Mouse (Mus musculus): Measurements from ENCODE around the gene Fpr3. TPM values are rescaled to one million over a fixed set of nuclear protein-coding genes. Genes with fewer than 3 reads are reported as not detected.
"Not testable (repeated sequence)": the region's sequence is repeated elsewhere in the genome, so short reads cannot be mapped to it uniquely, and the experiment has no call there.

Gene Fpr3
- not detected for total RNA-seq (2021)
- long read RNA-seq, experiment 1 = 0 reads
- long read RNA-seq, experiment 2 = 0 reads

DNA sequence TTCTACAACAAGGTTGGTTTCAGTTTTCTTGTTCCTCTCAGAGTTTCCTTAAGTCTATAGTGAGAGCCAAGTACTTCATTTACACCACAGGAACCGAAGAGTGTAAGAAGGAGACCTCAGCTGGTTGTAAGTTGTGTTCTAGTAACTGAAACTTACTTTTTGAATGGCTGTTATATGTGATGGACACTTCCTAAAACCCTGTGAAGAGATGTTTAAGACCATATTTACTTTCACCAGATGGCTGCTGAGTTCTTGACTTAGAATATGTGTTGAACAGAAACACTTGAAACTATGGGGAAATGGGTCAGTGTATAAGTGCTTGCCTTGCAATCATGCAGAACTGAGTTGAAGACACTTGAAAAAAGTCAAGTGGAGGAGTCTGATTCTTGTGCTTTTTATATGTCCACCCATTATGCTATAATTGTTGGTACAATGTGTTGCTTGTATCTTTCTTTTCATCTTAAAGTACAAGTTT is at the start of gene Fpr3, which contains the start of gene Fpr2:
Gene Fpr3 (plus strand): TSS at position 79 of the 475 bp plus-strand sequence.
Gene Fpr2 (plus strand): TSS at position 51 of the 475 bp plus-strand sequence.
- Histone ChIP-seq H3K4me3 (no peak within 1 kb of the TSS), H3K27ac (no peak within 1 kb of the TSS)
- intact Hi-C loops (cut with DNase I) = no loop called here
- no peak for TF ChIP-seq CTCF (IDR thresholded peaks at IDR 0.05)
- DNase-seq (ENCODE audit: extremely low spot score in 1 of 2, low spot score in 2 of 2) = no peak

DNA sequence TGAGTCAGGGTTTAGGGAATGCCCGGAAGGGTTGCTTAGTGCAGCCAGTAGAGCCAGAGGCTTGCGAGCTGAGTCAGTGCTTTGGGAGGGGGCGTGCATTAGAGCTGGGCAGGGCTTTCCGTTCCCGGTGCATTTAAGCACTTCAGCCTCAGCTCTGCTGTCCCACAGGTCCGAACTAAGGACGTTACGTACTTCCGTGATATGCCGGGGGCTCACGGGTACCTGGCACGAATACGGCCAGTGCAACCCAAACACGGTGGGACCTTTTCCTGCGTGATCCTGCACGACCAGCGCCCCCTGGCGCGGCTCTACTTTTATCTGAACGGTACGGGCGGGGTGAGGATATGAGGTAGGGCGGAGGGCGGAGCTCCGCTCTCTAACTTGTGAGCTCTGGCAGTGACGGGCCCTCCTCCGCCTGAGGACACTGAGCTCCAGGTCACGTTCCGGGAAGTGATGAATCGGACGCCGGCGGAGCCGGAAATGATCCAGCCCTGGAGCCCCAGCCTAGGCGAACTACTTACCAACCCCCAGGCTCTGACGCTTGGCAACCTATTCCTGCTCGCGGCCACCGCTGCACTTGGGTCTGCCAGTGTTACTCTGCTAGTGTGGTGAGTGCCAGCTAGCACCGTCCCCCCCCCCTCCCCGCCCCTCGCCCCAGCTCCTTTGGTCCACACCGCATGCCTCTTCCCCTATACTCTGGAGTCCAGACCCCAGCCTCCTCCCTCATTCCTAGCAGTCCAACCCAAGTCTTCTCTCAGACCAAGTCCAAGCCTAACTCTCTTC is 49.5 kb upstream of the Fpr3 start:
- intact Hi-C loops (cut with DNase I) = loop anchor here (1.0 kb wide), 3 partner anchors 10 to 214 kb away; no protein-coding TSS in a partner anchor
- peak overlapping the region; percentile 92 for H3K27ac ChIP-seq
- TF ChIP-seq CTCF (IDR thresholded peaks at IDR 0.05) = peak; percentile 82
- peak; percentile 92 to 95 for DNase-seq (ENCODE audit: extremely low spot score in 1 of 2, low spot score in 2 of 2)
- H3K4me3 ChIP-seq = peak overlapping the region; percentile 57

DNA sequence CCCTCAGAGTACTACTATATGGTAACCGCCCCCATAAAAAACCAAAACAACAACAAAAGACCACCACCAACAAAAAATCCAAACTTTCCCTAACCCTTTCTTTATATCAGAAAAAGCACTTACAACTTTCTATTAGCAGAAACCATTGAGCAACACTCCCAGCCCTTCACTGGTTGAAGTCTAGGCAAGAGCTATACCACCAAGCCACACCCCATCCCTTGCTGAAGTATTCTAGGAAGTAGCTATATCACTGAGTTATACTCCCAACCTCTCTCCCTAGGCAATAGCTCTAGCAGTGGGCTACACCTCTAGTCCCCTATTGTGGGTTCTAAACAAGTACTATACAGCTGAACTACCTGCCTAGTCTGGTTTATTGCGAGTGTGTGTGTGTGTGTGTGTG is 48.4 kb upstream of the Fpr3 start:
- no peak overlapping the region for H3K27ac ChIP-seq
- no peak overlapping the region for H3K4me3 ChIP-seq
- intact Hi-C loops (cut with DNase I) = no loop called here
- no peak for DNase-seq (ENCODE audit: extremely low spot score in 1 of 2, low spot score in 2 of 2)
- TF ChIP-seq CTCF (IDR thresholded peaks at IDR 0.05) = no peak

DNA sequence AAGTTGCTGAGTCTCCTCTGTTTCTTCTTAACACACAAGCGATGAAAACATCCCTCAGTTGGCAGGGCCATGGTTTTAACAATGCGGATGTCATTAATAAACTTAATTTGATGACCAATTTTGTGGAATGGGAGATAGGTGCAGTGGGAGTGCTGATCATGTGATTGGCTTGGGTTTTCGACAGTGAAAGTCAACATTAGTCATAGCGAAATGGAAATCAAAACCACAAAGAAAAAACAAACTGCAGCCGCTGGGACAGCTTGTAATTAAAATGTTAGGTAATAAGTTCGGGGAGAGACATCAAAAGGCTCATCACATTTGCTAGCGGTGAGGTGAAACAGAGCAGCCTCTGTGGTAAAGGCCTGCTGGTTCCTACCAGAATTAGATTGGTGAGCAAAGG is 46.9 kb upstream of the Fpr3 start:
- Histone ChIP-seq H3K4me3 (no peak overlapping the region), H3K27ac (no peak overlapping the region)
- no peak for DNase-seq (ENCODE audit: extremely low spot score in 1 of 2, low spot score in 2 of 2)
- intact Hi-C loops (cut with DNase I) = no loop called here
- no peak for TF ChIP-seq CTCF (IDR thresholded peaks at IDR 0.05)

DNA sequence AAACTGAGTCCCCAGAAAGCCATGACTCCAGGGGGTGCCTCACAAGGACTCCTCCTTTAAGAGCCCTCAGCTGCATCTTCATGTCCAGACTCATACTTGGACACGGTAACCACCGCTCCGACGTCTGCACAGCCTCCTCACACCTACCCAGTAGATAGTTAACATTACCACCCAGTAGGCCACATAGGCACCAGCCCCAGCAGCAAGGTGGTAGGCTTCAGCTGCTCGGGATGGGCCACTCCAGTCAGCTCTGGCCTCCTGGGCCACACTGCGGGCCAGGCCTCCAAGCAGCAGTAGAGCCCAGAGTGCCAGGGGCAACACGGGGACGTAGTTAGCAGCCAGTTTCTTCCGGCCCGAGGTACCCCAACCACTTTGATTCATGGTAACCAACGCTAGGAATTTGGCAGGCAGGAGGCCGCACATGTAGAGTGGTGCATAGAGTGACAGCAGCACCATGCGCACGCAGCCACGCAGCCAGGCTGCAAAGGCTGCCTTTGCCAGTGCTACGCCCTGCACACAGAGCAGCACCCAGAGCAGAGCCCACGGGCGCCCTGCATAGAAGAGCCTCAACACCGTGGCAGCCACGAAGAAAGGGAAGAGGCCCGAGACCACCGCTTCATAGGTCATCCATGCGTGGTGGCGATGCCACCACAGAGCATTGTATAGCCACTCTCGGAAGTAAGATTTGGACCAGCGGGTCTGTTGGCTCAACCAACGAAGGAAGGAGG is 44.0 kb upstream of the Fpr3 start:
- no peak for TF ChIP-seq CTCF (IDR thresholded peaks at IDR 0.05)
- DNase-seq (ENCODE audit: extremely low spot score in 1 of 2, low spot score in 2 of 2) = no peak
- no peak overlapping the region for H3K27ac ChIP-seq
- intact Hi-C loops (cut with DNase I) = no loop called here
- no peak overlapping the region for H3K4me3 ChIP-seq

DNA sequence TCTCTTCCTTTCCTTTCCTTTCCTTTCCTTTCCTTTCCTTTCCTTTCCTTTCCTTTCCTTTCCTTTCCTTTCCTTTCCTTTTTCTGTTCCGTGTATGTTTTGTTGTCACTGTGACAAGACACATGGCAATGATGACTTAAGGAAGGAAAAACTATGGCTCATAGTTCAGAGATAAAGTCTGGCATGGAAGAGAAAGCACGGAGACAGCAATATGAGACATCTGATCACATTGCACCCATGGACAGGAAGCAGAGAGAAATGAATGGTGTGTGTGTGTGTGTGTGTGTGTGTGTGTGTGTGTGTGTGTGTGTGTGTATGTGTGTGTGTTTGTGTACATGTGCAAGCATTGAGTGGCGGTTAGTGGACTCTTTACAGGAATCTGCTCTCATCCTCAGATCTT is 43.0 kb upstream of the Fpr3 start:
- not testable (repeated sequence) for H3K4me3 ChIP-seq; H3K27ac ChIP-seq; DNase-seq (ENCODE audit: extremely low spot score in 1 of 2, low spot score in 2 of 2)
- intact Hi-C loops (cut with DNase I) = loop anchor here (5.0 kb wide), 1 partner anchor 53 kb away; no protein-coding TSS in a partner anchor

DNA sequence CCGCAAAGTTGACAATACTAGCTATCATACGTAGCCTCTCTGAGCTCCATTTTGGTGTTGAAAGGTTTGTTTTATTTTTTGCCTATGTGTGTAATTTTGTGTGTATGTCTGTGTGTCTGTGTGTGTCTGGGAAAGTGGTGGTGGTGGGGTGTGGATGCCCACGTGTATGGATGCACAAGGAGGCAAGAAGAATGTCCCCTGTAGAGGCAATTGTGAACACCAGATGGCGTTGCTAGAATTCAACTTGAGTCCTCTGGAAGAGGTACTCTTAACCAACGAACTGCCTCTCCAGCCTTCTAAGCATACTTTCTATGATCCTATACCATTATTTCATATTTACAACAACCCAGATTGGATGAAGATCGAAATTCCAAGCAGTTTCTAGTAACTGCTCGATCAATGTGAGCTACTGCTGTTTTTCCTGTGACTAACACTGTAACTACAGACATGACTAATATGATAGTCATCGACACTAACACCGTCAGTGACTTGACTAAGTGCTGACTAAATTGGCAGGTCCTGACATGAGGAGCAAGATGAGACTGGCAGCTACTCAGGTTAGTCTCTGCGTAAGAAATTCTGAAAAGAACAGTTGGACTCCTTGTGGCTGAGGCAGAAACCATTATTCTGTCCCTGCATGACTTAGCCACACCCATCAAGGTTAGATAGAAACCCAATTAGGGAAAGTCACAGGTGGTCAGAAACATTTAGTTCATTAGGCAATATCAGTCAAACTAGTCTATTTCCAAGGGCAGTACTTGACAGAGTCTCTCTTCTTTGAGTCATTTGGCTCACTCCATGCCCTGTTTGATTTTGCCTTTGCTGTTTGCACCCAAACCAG is 42.2 kb upstream of the Fpr3 start:
- peak; percentile 46 for TF ChIP-seq CTCF (IDR thresholded peaks at IDR 0.05)
- intact Hi-C loops (cut with DNase I) = loop anchor here (5.0 kb wide), 1 partner anchor 52 kb away; no protein-coding TSS in a partner anchor

DNA sequence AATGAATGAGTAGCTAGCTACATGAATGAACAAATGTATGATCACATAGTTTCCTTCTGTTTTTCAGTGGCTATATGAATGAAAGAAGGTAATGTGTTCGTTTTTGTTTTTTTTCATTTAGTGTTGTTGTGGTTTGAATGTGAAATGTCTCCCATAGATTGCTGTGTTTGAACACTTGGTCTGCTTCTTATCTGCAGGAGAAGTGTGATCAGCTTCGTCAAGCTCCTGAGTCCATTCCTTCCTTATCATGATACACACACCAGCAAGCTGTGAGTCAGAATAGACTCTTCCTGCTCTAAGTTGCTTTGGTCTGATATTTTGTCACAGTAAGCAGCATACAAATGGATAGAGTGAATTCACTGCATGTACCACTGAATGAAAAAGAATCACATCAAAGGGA is 38.7 kb upstream of the Fpr3 start:
- intact Hi-C loops (cut with DNase I) = loop anchor here (5.0 kb wide), 1 partner anchor 48 kb away; no protein-coding TSS in a partner anchor
- no peak overlapping the region for H3K27ac ChIP-seq
- no peak for DNase-seq (ENCODE audit: extremely low spot score in 1 of 2, low spot score in 2 of 2)
- H3K4me3 ChIP-seq = no peak overlapping the region
- no peak for TF ChIP-seq CTCF (IDR thresholded peaks at IDR 0.05)

More for the DNA sequence above, 42.2 kb upstream of the Fpr3 start:
- no peak overlapping the region for H3K4me3 ChIP-seq
- H3K27ac ChIP-seq = no peak overlapping the region
- DNase-seq (ENCODE audit: extremely low spot score in 1 of 2, low spot score in 2 of 2) = no peak

DNA sequence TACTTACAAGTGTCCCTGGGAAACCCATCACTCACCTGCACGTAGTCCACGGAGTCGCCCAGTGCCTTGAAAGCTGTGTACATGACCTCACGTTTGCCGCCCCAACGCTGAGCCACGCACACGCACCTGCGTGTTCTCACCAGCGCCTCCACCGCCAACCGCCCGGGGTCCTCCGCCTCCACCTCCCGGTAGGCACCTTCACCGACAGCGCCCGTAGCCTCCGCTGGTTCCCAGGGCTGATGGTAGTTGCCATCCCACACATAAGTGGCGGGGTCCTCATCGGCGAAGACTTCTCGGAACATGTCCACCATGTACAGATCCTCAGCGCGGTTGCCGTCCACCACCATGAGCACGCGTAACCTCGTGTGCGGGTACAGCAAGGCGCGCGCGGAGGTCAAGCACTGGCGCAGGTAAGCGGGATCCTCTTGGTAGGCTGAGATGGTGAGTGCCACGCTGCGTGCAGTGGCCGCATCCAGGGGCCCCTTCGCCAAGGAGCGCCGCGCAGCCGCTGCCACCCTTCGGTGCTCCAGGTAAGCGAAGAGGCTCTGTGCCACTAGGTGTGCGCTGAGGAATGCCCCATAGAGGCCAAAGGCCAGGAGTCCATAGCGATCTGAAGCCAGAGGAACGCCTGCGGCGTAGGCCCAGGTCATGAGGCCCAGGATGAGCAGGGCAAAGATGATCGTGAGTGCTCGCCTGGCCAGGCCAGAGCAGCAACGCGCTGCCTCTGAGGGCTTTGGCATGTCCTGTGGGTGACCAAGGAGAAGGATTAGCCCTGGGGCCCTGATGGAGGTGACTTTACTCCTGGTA is 37.5 kb upstream of the Fpr3 start:
- peak overlapping the region; percentile 41 for H3K4me3 ChIP-seq
- H3K27ac ChIP-seq = no peak overlapping the region
- intact Hi-C loops (cut with DNase I) = loop anchor here (5.0 kb wide), 1 partner anchor 47 kb away; no protein-coding TSS in a partner anchor
- DNase-seq (ENCODE audit: extremely low spot score in 1 of 2, low spot score in 2 of 2) = peak in 1 of 2 experiments; percentile 40
- no peak for TF ChIP-seq CTCF (IDR thresholded peaks at IDR 0.05)

DNA sequence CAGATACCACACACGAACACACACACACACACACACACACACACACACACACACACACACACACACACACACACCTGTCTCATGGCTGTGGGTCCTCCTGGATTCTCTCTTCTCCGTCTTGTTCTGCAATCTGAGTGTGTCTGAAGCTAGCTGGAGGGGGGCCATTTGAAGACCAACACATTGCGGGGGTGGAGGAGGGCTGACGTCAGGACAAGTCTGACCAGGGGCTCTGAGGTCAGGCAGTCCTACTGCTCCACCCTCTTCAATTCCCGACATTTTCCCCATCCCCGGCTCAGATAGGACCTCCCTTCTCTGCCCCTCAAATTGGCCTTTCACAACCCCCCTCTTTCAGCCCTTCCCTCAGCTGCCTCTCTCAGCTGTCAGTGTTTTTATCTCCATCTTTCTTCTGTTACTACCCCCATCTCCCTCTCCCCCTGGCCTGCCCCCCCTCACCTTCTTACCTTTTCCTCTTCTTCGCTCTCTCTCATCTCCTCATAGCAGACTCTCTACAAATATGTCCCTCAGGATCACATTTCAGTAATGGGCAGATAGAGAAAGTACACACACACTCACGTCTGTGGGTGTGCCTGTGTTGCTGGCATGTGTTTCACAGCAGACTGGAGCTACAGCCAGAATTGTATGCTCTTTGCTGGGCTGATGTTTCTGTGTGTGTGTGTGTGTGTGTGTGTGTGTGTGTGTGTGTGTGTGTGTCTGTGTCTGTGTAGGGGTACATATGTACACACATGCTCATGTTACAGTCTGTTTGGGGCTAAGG is 32.4 kb upstream of the Fpr3 start, which contains the start of gene Has1:
Gene Has1 (minus strand): TSS at position 142 of the 775 bp plus-strand sequence.
- H3K4me3 ChIP-seq = no peak within 1 kb of the TSS
- no peak for DNase-seq (ENCODE audit: extremely low spot score in 1 of 2, low spot score in 2 of 2)
- no peak for TF ChIP-seq CTCF (IDR thresholded peaks at IDR 0.05)
- intact Hi-C loops (cut with DNase I) = no loop called here
- H3K27ac ChIP-seq = no peak within 1 kb of the TSS

Data from left cerebral cortex, adult 2 months (tissue).